Mouse (Mus musculus): ENCODE results near the gene Acadvl. TPM values are rescaled to one million over a fixed set of nuclear protein-coding genes. Genes with fewer than 3 reads are reported as not detected.

The Acadvl gene
- polyA plus RNA-seq, 1 experiment from 2014 or later = 114 TPM

DNA sequence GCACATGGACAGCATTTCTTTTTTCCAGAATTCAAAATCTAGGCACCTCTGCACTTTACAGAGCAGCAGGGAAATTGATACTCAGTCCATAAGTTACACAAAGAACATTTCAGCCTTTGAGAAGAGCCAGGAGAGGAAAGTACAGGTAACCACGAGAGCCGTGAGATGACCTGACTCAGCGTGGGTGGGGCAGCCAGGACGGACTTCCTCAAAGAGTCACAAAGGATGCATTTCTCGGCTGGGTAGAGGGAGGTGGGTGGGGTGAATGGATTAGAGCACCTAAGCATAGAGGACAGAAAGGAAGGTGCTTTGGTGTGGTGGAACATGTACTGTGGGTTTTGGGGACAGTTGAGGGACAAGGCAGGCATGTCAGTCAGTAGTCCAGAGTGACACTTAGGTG, 53.4 kb downstream of the Acadvl start:
- Histone ChIP-seq H3K4me2 (replicated peaks; ENCODE audit: low read depth, low read length) (no peak overlapping the region), H3K9me3 (ENCODE audit: low read length) (no peaks in the 10 kb centered on the region), H3K4me3 (ENCODE audit: low read length) (no peak overlapping the region), H3K9ac (replicated peaks; ENCODE audit: low read length) (no peak overlapping the region), H3K36me3 (ENCODE audit: insufficient read depth, low read length) (no peaks in the 10 kb centered on the region), H3K4me1 (ENCODE audit: insufficient read depth, low read length) (peaks cover 6% of the 10 kb centered on the region; the same call in 1 of the 2 replicates), H3K27me3 (ENCODE audit: insufficient read depth, low read length) (peaks cover 43% of the 10 kb centered on the region), H3K27ac (ENCODE audit: low read length) (no peak overlapping the region)
- no peak for ATAC-seq (ENCODE audit: low FRiP score, low TSS enrichment)
- 26% methylated on average over 5 of the region's 5 CpGs for WGBS

GRCm38 (mm10) chr11:69960616-69961015, 54.6 kb downstream of the Acadvl start:
- 38% methylated on average over 5 of the region's 5 CpGs for WGBS
- Histone ChIP-seq H3K4me1 (ENCODE audit: insufficient read depth, low read length) (no peaks in the 10 kb centered on the region), H3K27ac (ENCODE audit: low read length) (no peak overlapping the region), H3K4me2 (replicated peaks; ENCODE audit: low read depth, low read length) (no peak overlapping the region), H3K27me3 (ENCODE audit: insufficient read depth, low read length) (peaks cover 35% of the 10 kb centered on the region), H3K4me3 (ENCODE audit: low read length) (no peak overlapping the region), H3K9ac (replicated peaks; ENCODE audit: low read length) (no peak overlapping the region), H3K36me3 (ENCODE audit: insufficient read depth, low read length) (no peaks in the 10 kb centered on the region), H3K9me3 (ENCODE audit: low read length) (no peaks in the 10 kb centered on the region)
- ATAC-seq (ENCODE audit: low FRiP score, low TSS enrichment) = no peak

MicroRNAs within 50 kb of the gene (microRNA counts, 519-probe panel; counts per million panel counts)
- microRNA mmu-miR-324-3p (104 counts per million, percentile 35 among the panel's probes with 10 or more counts), microRNA mmu-miR-324-5p (3,263 counts per million, percentile 76 among the panel's probes with 10 or more counts)

Small RNA genes lying within 50 kb of the gene (microRNA-seq; reads per million reads assigned to microRNA genes)
- not detected for gene Gm44349
- 1,986 reads per million, percentile 85 among the genes with 10 or more reads in this experiment for gene Mir324

Other genes with a start within 250 kb of the Acadvl start
- gene Zbtb4, start 249.5 kb downstream of the Acadvl start, polyA plus RNA-seq (2015; fragmentation: Nextera tagmentation; extraction: Ambion mirVana) = 2.9 TPM in 2 replicates
- gene Chrnb1, start 219.5 kb downstream of the Acadvl start, polyA plus RNA-seq (2015; fragmentation: Nextera tagmentation; extraction: Ambion mirVana) = 12.9 and 13.8 TPM in 2 replicates
- gene Fgf11, start 213.6 kb downstream of the Acadvl start, polyA plus RNA-seq (2015; fragmentation: Nextera tagmentation; extraction: Ambion mirVana) = 2.6 and 3.0 TPM in 2 replicates
- 9.0 and 10.2 TPM in 2 replicates for gene Tmem102, start 209.8 kb downstream of the Acadvl start, polyA plus RNA-seq (2015; fragmentation: Nextera tagmentation; extraction: Ambion mirVana)
- not detected in 2 replicates for gene Gm39566, start 200.1 kb downstream of the Acadvl start, polyA plus RNA-seq (2015; fragmentation: Nextera tagmentation; extraction: Ambion mirVana)
- gene Spem2, start 196.9 kb downstream of the Acadvl start, polyA plus RNA-seq (2015; fragmentation: Nextera tagmentation; extraction: Ambion mirVana) = not detected in 2 replicates
- 0.15 and 0.28 TPM in 2 replicates for gene Spem1, start 193.2 kb downstream of the Acadvl start, polyA plus RNA-seq (2015; fragmentation: Nextera tagmentation; extraction: Ambion mirVana)
- 6.0 and 6.6 TPM in 2 replicates for gene Nlgn2, start 177.6 kb downstream of the Acadvl start, polyA plus RNA-seq (2015; fragmentation: Nextera tagmentation; extraction: Ambion mirVana)
- gene Tmem256, start 176.9 kb downstream of the Acadvl start, polyA plus RNA-seq (2015; fragmentation: Nextera tagmentation; extraction: Ambion mirVana) = 371 and 389 TPM in 2 replicates
- 105 and 119 TPM in 2 replicates for gene Plscr3, start 169.0 kb downstream of the Acadvl start, polyA plus RNA-seq (2015; fragmentation: Nextera tagmentation; extraction: Ambion mirVana)
- 7.0 and 7.3 TPM in 2 replicates for gene Tnk1, start 156.7 kb downstream of the Acadvl start, polyA plus RNA-seq (2015; fragmentation: Nextera tagmentation; extraction: Ambion mirVana)
- gene Tmem95, start 137.4 kb downstream of the Acadvl start, polyA plus RNA-seq (2015; fragmentation: Nextera tagmentation; extraction: Ambion mirVana) = not detected in 2 replicates
- 11.3 and 12.5 TPM in 2 replicates for gene Kctd11, start 134.0 kb downstream of the Acadvl start, polyA plus RNA-seq (2015; fragmentation: Nextera tagmentation; extraction: Ambion mirVana)
- gene Acap1, start 119.9 kb downstream of the Acadvl start, polyA plus RNA-seq (2015; fragmentation: Nextera tagmentation; extraction: Ambion mirVana) = 0.44 and 0.67 TPM in 2 replicates
- 11.7 and 12.8 TPM in 2 replicates for gene 2810408A11Rik, start 114.4 kb downstream of the Acadvl start, polyA plus RNA-seq (2015; fragmentation: Nextera tagmentation; extraction: Ambion mirVana)
- gene Neurl4, start 114.3 kb downstream of the Acadvl start, polyA plus RNA-seq (2015; fragmentation: Nextera tagmentation; extraction: Ambion mirVana) = 11.4 and 12.8 TPM in 2 replicates
- gene Gps2, start 101.5 kb downstream of the Acadvl start, polyA plus RNA-seq (2015; fragmentation: Nextera tagmentation; extraction: Ambion mirVana) = 85.2 and 86.4 TPM in 2 replicates
- gene Eif5a, start 93.5 kb downstream of the Acadvl start, polyA plus RNA-seq (2015; fragmentation: Nextera tagmentation; extraction: Ambion mirVana) = 1,737 and 1,791 TPM in 2 replicates
- 7.0 and 10.3 TPM in 2 replicates for gene Ybx2, start 79.6 kb downstream of the Acadvl start, polyA plus RNA-seq (2015; fragmentation: Nextera tagmentation; extraction: Ambion mirVana)
- gene Slc2a4, start 67.2 kb downstream of the Acadvl start, polyA plus RNA-seq (2015; fragmentation: Nextera tagmentation; extraction: Ambion mirVana) = 20.8 and 22.4 TPM in 2 replicates
- gene Cldn7, start 50.6 kb downstream of the Acadvl start, polyA plus RNA-seq (2015; fragmentation: Nextera tagmentation; extraction: Ambion mirVana) = 225 and 227 TPM in 2 replicates
- gene Ctdnep1, start 34.3 kb downstream of the Acadvl start, polyA plus RNA-seq (2015; fragmentation: Nextera tagmentation; extraction: Ambion mirVana) = 35.7 and 35.8 TPM in 2 replicates
- 124 and 128 TPM in 2 replicates for gene Elp5, start 32.9 kb downstream of the Acadvl start, polyA plus RNA-seq (2015; fragmentation: Nextera tagmentation; extraction: Ambion mirVana)
- 437 and 481 TPM in 2 replicates for gene Gabarap, start 24.3 kb downstream of the Acadvl start, polyA plus RNA-seq (2015; fragmentation: Nextera tagmentation; extraction: Ambion mirVana)
- 69.1 and 74.5 TPM in 2 replicates for gene Phf23, start 19.6 kb downstream of the Acadvl start, polyA plus RNA-seq (2015; fragmentation: Nextera tagmentation; extraction: Ambion mirVana)
- gene Dvl2, start 14.8 kb downstream of the Acadvl start, polyA plus RNA-seq (2015; fragmentation: Nextera tagmentation; extraction: Ambion mirVana) = 39.1 and 40.7 TPM in 2 replicates
- 9.3 and 13.2 TPM in 2 replicates for gene Dlg4, start 1.5 kb upstream of the Acadvl start, polyA plus RNA-seq (2015; fragmentation: Nextera tagmentation; extraction: Ambion mirVana)
- gene Asgr1, start 38.7 kb upstream of the Acadvl start, polyA plus RNA-seq (2015; fragmentation: Nextera tagmentation; extraction: Ambion mirVana) = 1.3 and 1.4 TPM in 2 replicates
- 0.17 and 0.19 TPM in 2 replicates for gene Asgr2, start 77.2 kb upstream of the Acadvl start, polyA plus RNA-seq (2015; fragmentation: Nextera tagmentation; extraction: Ambion mirVana)
- gene Mgl2, start 114.9 kb upstream of the Acadvl start, polyA plus RNA-seq (2015; fragmentation: Nextera tagmentation; extraction: Ambion mirVana) = 0.31 and 0.36 TPM in 2 replicates
- 0.67 and 0.80 TPM in 2 replicates for gene Clec10a, start 140.8 kb upstream of the Acadvl start, polyA plus RNA-seq (2015; fragmentation: Nextera tagmentation; extraction: Ambion mirVana)
- 5.2 and 5.5 TPM in 2 replicates for gene Slc16a11, start 197.3 kb upstream of the Acadvl start, polyA plus RNA-seq (2015; fragmentation: Nextera tagmentation; extraction: Ambion mirVana)
- 18.6 and 19.3 TPM in 2 replicates for gene Slc16a13, start 205.7 kb upstream of the Acadvl start, polyA plus RNA-seq (2015; fragmentation: Nextera tagmentation; extraction: Ambion mirVana)
- 27.4 and 31.3 TPM in 2 replicates for gene Bcl6b, start 214.4 kb upstream of the Acadvl start, polyA plus RNA-seq (2015; fragmentation: Nextera tagmentation; extraction: Ambion mirVana)
- gene 0610010K14Rik, start 222.5 kb upstream of the Acadvl start, polyA plus RNA-seq (2015; fragmentation: Nextera tagmentation; extraction: Ambion mirVana) = 170 and 173 TPM in 2 replicates
- gene Gm21988, start 224.4 kb upstream of the Acadvl start, polyA plus RNA-seq (2015; fragmentation: Nextera tagmentation; extraction: Ambion mirVana) = 10.5 and 11.5 TPM in 2 replicates
- 235 and 255 TPM in 2 replicates for gene Rnasek, start 224.4 kb upstream of the Acadvl start, polyA plus RNA-seq (2015; fragmentation: Nextera tagmentation; extraction: Ambion mirVana)
- 6.5 and 6.9 TPM in 2 replicates for gene Alox12, start 239.9 kb upstream of the Acadvl start, polyA plus RNA-seq (2015; fragmentation: Nextera tagmentation; extraction: Ambion mirVana)